Mouse (Mus musculus): ENCODE data around the gene Ston2. TPM values are rescaled to one million over a fixed set of nuclear protein-coding genes. Genes with fewer than 3 reads are reported as not detected.

Ston2 gene
- polyA plus RNA-seq, 1 experiment from 2014 or later = 6.8 TPM

DNA sequence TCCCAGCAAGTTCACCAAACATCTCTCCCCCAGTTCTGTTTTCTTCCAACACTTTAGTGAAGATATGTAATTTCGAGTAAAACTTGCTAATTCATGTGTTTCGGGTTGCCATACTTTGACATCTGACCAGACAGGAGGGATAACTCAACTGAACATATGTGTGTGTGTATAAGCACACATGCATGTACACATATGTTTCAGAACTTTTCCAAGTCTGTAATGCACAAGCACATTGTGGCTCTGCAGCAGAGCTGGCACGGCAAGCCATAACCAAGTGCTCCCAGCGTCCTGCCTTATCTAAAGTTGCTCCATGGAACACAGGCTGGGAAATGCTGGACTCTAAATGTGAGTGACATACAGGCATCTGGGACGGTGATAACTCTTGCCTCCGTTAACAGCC lies 78.6 kb downstream of the Ston2 start:
- H3K9me3 ChIP-seq = no peaks in the 10 kb centered on the region
- ATAC-seq (ENCODE audit: low read depth) = no peak
- WGBS = 85% methylated on average over 6 of the region's 6 CpGs
- H3K4me3 ChIP-seq = no peak overlapping the region
- no peak overlapping the region for H3K9ac ChIP-seq
- H3K4me2 ChIP-seq = no peak overlapping the region
- no peaks in the 10 kb centered on the region for H3K27me3 ChIP-seq
- H3K4me1 ChIP-seq (replicated peaks) = peaks cover 16% of the 10 kb centered on the region
- no peaks in the 10 kb centered on the region for H3K36me3 ChIP-seq
- H3K27ac ChIP-seq (replicated peaks) = no peak overlapping the region

DNA sequence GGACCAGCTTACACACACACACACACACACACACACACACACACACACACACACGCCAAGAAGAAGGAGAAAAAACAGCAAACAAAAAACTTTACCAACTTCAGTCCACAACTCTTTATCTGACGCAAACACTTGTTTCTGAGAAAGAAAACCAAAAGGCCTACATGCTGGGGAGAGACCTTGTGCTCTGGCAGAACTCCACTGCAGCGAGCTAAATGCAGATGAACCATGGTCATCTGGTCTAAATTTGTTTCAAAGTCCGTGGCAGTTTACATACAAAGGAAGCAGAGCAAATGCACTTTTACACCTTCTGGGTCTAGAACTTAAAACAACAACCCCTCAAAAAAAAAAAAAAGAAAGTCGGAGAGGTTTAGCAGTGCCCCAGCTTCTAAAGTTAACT lies 79.0 kb downstream of the Ston2 start:
- peaks cover 16% of the 10 kb centered on the region for H3K4me1 ChIP-seq (replicated peaks)
- 74% methylated on average over 5 of the region's 5 CpGs for whole genome bisulfite sequencing
- H3K36me3 ChIP-seq = no peaks in the 10 kb centered on the region
- no peak overlapping the region for H3K4me2 ChIP-seq
- no peak overlapping the region for H3K27ac ChIP-seq (replicated peaks)
- no peaks in the 10 kb centered on the region for H3K27me3 ChIP-seq
- H3K9ac ChIP-seq = no peak overlapping the region
- no peak overlapping the region for H3K4me3 ChIP-seq
- H3K9me3 ChIP-seq = no peaks in the 10 kb centered on the region
- ATAC-seq (ENCODE audit: low read depth) = no peak

DNA sequence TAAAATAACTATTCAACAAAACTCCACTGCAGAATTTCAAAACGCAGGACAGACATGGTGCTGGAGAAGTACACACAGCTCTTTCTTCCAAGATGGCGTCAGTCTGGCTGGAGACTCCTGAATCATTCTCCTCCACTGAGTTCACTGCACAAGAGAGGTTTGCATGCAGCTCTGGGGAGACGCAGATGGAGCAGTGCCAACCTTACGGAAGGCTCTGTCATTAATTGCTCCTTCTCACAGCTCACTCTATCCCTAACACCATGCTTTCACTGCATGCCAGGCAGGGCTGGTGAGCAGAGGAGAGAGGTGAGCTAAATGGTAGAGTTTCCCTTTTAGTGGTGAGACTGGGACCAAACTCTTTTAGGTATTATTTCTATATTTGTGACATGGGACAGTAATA lies 80.4 kb downstream of the Ston2 start:
- peaks cover 16% of the 10 kb centered on the region for H3K4me1 ChIP-seq (replicated peaks)
- no peaks in the 10 kb centered on the region for H3K9me3 ChIP-seq
- H3K27me3 ChIP-seq = no peaks in the 10 kb centered on the region
- H3K36me3 ChIP-seq = no peaks in the 10 kb centered on the region
- 65% methylated on average over 4 of the region's 4 CpGs for WGBS
- H3K27ac ChIP-seq (replicated peaks) = no peak overlapping the region
- H3K4me3 ChIP-seq = no peak overlapping the region
- no peak overlapping the region for H3K4me2 ChIP-seq
- ATAC-seq (ENCODE audit: low read depth) = 0 out of 2 replicates have a peak, but pooled peaks have one; percentile 47
- H3K9ac ChIP-seq = no peak overlapping the region

DNA sequence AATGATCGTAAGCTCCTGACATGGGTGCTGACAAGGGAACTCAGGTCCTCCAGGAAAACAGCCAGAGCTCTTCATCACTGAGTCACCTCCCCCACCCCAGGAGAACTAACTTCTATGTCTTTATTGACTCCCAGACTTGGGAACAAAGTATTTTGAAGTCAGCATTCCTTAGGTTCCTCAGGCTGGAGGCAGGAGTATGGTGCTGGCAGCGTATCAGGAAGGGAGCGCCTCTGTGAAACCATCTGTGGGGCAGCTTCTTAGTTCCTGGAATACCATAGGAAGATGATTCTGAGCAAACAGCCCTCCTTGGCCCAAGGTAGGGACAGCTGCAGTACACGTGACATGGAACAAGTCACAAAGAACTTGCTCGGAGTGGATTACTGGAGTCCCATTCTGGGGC lies 84.7 kb downstream of the Ston2 start:
- no peaks in the 10 kb centered on the region for H3K9me3 ChIP-seq
- no peak for ATAC-seq (ENCODE audit: low read depth)
- no peak overlapping the region for H3K4me2 ChIP-seq
- H3K4me3 ChIP-seq = no peak overlapping the region
- H3K27me3 ChIP-seq = no peaks in the 10 kb centered on the region
- no peaks in the 10 kb centered on the region for H3K36me3 ChIP-seq
- peaks cover 5% of the 10 kb centered on the region; the same call in 1 of the 2 replicates for H3K4me1 ChIP-seq (replicated peaks)
- WGBS = 92% methylated on average over 5 of the region's 5 CpGs
- H3K9ac ChIP-seq = no peak overlapping the region
- no peak overlapping the region for H3K27ac ChIP-seq (replicated peaks)

DNA sequence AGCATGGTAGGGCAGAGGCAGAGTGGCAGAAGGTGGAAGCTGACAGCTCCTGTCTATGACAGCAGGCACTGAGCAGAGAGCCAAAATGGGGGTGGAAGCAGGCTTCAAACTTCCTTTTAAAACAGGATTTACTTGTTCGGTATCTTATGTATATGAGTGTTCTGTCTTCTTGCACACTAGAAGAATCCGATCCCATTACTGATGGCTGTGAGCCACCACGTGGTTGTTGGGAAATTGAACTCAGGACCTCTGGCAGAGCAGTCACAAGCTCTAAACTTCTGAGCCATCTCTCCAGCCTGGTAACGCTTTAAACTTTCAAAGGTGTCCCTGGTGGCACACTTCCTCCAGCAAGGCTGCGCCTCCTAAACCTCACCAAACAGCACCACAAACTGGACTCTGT lies 85.4 kb downstream of the Ston2 start:
- H3K9me3 ChIP-seq = no peaks in the 10 kb centered on the region
- H3K4me2 ChIP-seq = no peak overlapping the region
- no peaks in the 10 kb centered on the region for H3K36me3 ChIP-seq
- no peak overlapping the region for H3K4me3 ChIP-seq
- ATAC-seq (ENCODE audit: low read depth) = no peak
- H3K4me1 ChIP-seq (replicated peaks) = peaks cover 3% of the 10 kb centered on the region; the same call in 1 of the 2 replicates
- H3K27ac ChIP-seq (replicated peaks) = no peak overlapping the region
- H3K9ac ChIP-seq = no peak overlapping the region
- 88% methylated on average over 5 of the region's 5 CpGs for WGBS
- H3K27me3 ChIP-seq = no peaks in the 10 kb centered on the region

DNA sequence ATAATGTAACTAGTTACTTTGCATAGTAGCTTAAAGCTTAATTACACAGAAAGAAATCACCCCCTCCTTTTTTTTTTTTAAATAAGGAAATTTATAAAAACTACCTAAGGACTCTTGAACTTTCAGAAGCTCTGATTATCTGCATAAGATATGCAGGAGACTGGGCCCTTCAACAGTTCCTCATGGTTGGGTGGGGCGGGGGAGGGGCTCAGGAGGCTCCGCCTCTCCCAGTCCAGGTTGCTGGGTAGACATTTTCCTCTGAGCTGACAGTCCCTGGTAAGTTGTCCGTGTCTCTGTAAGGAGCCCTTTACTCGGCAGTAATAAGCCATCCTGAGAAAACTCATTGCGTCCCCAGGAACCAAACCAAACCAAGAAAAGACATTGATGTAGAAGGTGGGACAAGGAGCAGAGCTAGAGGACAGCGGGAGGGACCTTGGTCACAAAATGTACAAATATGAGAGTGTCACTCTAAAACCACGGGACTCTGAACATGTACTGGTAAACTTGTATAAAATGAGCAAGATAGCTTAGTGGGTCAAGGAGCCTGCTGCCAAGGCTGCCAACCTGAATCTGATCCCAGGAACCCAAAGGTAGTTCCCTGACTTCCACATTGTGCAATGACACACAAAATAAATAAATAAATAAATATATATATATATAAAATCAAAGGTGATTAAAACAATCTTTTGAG lies 88.6 kb downstream of the Ston2 start:
- no peak for ATAC-seq (ENCODE audit: low read depth)
- Histone ChIP-seq H3K4me2 (no peak overlapping the region), H3K9me3 (no peaks in the 10 kb centered on the region), H3K4me3 (no peak overlapping the region), H3K27me3 (no peaks in the 10 kb centered on the region), H3K27ac (replicated peaks) (no peak overlapping the region), H3K9ac (no peak overlapping the region), H3K36me3 (no peaks in the 10 kb centered on the region), H3K4me1 (replicated peaks) (peaks cover 4% of the 10 kb centered on the region; the same call in 1 of the 2 replicates)
- WGBS = 89% methylated on average over 7 of the region's 7 CpGs

DNA sequence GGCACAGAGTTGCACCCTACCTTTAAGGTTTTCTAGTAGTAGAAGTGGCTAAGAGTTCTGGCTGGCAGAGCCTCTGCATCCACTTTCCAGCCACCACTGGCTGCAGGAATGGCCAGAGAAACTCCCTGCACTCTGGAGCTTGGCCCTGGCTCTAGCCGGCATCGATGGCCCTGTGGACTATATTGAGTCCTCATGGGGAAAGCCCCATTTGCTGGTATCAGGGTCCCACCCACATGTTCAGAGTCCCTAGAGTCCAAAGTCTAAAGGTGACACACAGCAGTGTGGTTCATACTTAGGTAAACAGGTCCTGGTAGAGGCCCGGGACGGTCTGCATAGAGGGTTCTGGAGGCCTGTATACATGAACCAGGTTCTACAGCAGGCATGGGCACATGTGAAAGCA lies 92.0 kb downstream of the Ston2 start:
- Histone ChIP-seq H3K4me1 (replicated peaks) (peaks cover 4% of the 10 kb centered on the region; the same call in 1 of the 2 replicates), H3K27ac (replicated peaks) (no peak overlapping the region), H3K27me3 (no peaks in the 10 kb centered on the region), H3K9me3 (no peaks in the 10 kb centered on the region), H3K4me2 (no peak overlapping the region), H3K36me3 (no peaks in the 10 kb centered on the region), H3K4me3 (no peak overlapping the region), H3K9ac (no peak overlapping the region)
- no peak for ATAC-seq (ENCODE audit: low read depth)
- WGBS = 92% methylated on average over 4 of the region's 4 CpGs

DNA sequence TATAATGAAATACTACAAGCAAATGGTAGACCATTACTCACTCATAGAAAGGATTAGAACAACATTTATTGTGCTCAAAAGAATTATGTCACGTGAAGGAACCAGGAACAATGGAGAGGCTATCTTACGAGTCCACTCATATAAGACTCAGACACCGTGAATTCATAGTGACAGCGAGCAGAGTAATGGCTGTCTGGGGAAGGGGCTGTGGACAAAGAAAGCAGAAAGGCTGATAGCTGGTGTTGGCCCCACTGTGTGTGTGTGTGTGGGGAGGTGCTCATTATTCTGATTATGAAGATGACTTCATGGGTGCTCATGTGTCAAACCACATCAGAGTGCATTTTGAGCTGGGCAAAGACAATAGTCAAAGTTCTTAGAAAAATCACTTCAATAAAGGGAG lies 92.4 kb downstream of the Ston2 start:
- Histone ChIP-seq H3K27me3 (no peaks in the 10 kb centered on the region), H3K4me1 (replicated peaks) (peaks cover 4% of the 10 kb centered on the region; the same call in 1 of the 2 replicates), H3K27ac (replicated peaks) (no peak overlapping the region), H3K36me3 (no peaks in the 10 kb centered on the region), H3K4me2 (no peak overlapping the region), H3K9me3 (no peaks in the 10 kb centered on the region), H3K4me3 (no peak overlapping the region), H3K9ac (no peak overlapping the region)
- ATAC-seq (ENCODE audit: low read depth) = no peak
- 26% methylated on average over 4 of the region's 4 CpGs for WGBS

DNA sequence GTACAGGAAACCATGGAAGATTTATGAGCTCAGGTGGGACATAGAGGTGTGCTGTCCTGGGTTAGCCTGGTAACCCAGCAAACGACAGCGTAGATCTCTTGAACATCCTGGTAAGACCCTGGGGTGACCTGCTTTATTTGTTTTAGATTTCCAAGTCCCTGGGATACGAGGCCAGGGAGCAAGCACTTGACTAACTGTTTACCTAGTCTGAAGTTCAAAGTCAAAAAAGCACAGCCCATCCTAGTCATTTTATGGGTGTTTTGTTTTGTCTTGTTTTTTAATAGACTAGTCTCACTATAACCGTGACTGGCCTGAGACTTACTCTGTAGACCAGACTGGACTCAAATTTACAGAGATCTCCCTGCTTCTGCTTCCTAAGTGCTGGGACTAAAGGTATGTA lies 93.4 kb downstream of the Ston2 start:
- no peak for ATAC-seq (ENCODE audit: low read depth)
- peaks cover 4% of the 10 kb centered on the region; the same call in 1 of the 2 replicates for H3K4me1 ChIP-seq (replicated peaks)
- no peaks in the 10 kb centered on the region for H3K9me3 ChIP-seq
- no peak overlapping the region for H3K4me3 ChIP-seq
- no peak overlapping the region for H3K4me2 ChIP-seq
- H3K9ac ChIP-seq = no peak overlapping the region
- H3K27ac ChIP-seq (replicated peaks) = no peak overlapping the region
- WGBS = 80% methylated on average over 4 of the region's 4 CpGs
- no peaks in the 10 kb centered on the region for H3K36me3 ChIP-seq
- H3K27me3 ChIP-seq = no peaks in the 10 kb centered on the region

DNA sequence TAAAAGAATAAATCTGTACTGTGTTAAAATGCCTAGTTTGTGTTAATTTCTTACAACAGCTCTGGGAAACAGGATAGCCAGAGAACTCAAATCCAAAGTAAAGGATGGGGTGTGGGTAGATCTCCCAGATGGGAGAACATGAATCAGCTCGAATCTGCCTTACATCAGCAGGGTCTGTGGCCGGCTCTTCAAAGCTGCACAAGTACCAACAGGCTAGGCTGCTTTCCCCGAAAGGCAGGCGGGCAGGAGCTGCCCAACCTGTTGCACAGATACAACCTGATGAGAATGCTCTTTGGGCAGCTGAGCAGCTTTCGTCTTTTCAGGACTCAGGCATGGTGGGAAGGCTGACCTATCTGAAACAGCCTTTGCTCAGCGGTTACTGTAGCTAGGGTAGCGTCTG lies 94.6 kb downstream of the Ston2 start:
- Histone ChIP-seq H3K4me2 (no peak overlapping the region), H3K9ac (no peak overlapping the region), H3K9me3 (no peaks in the 10 kb centered on the region), H3K4me1 (replicated peaks) (peaks cover 4% of the 10 kb centered on the region; the same call in 1 of the 2 replicates), H3K36me3 (no peaks in the 10 kb centered on the region), H3K27ac (replicated peaks) (no peak overlapping the region), H3K27me3 (no peaks in the 10 kb centered on the region), H3K4me3 (no peak overlapping the region)
- ATAC-seq (ENCODE audit: low read depth) = no peak
- WGBS = 90% methylated on average over 7 of the region's 7 CpGs

DNA sequence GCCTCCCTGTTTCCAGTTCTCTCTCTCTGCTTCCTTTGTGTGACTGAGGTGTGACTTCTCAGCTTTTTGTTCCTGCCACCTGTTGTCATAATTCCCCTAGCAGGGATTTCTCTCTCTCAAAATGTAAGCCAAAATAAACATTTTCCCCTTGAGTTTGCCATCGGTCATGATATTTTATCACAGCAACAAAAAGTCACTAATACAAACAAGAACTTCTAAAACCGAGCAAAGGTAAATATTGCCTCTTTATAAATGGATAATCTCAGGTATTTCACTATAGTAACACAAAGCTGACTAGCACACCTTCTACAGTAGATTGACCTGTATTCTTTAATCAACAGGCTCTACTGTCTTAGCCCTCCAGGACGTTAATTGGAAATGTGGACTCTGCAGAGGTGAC lies 95.2 kb downstream of the Ston2 start:
- Histone ChIP-seq H3K36me3 (no peaks in the 10 kb centered on the region), H3K9ac (no peak overlapping the region), H3K27ac (replicated peaks) (no peak overlapping the region), H3K4me2 (no peak overlapping the region), H3K9me3 (no peaks in the 10 kb centered on the region), H3K4me1 (replicated peaks) (peaks cover 4% of the 10 kb centered on the region; the same call in 1 of the 2 replicates), H3K4me3 (no peak overlapping the region), H3K27me3 (no peaks in the 10 kb centered on the region)
- WGBS = 89% methylated on average over 3 of the region's 3 CpGs
- no peak for ATAC-seq (ENCODE audit: low read depth)

DNA sequence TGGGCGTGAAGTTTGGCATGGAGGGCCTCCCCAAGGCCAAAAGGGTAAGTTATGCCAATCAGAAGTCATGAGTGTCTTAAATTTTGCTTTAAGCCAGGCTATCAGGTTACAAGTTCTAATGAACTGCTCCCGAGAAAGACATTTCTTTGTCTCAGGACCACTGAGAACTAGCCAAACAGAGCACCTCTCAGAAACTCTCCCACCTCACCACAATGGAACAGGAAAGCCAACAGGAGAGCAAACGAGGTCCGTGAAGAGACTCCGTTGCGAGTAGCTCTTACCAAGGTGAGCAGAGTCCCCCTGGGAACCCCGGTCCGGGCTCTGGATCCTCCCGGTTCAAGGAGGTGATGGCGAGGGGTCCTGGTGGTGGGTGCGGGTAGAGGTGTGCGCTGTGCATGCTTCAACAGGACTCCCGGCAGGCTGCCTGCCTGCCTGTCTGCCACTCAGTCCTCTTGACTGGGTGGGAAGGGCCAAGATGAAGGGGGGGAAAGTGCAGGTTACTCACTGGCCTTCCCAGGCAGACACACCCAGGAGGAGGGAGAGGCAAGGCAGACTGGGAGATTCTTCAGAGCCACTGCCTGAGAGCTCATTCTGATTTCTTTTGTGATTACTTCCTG lies 102.4 kb downstream of the Ston2 start:
- Histone ChIP-seq H3K36me3 (no peaks in the 10 kb centered on the region), H3K27me3 (no peaks in the 10 kb centered on the region; the same call in 1 of the 2 replicates), H3K9ac (0 out of 2 replicates have a peak overlapping the region, but pooled peaks have one; percentile 43), H3K4me3 (no peak overlapping the region), H3K9me3 (no peaks in the 10 kb centered on the region), H3K4me1 (replicated peaks) (peaks cover 36% of the 10 kb centered on the region), H3K4me2 (peak overlapping the region; percentile 39), H3K27ac (replicated peaks) (no peak overlapping the region)
- 20% methylated on average over 13 of the region's 13 CpGs for WGBS
- ATAC-seq (ENCODE audit: low read depth) = 0 out of 2 replicates have a peak, but pooled peaks have one; percentile 25

Measured in neural tube, embryonic 13.5 days (tissue).